Mouse (Mus musculus): ENCODE measurements around the gene Mtor. TPM values are rescaled to one million over a fixed set of nuclear protein-coding genes. Genes with fewer than 3 reads are reported as not detected.
A peak's percentile ranks its signal among the peaks of the same experiment; 100 is the strongest.

Gene Mtor
- polyA plus RNA-seq, 1 experiment from 2014 or later, result 20.6 TPM

DNA sequence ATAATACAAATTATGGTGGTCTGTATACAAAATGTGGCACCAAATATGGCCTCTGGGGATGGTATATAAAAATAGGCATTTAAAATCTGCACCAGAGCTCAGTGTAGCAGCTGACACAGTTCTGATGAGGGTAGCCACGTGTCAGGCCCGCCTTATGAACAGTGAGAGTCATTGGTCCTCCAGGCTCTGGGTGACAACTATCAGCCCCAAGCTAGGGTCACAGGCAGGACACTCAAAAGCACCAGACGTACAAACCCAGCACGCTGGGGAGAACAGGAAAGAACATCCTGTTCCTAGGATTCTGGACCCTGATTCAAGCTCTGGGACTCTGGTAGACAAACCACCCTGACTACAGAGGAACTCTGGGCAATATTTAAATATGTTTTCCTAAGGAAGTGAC, 13.9 kb upstream of the Mtor start:
- H3K27ac ChIP-seq (ENCODE audit: low read depth, low read length), result no peak overlapping the region
- no peak for ATAC-seq
- H3K4me3 ChIP-seq (ENCODE audit: low read length), result no peak overlapping the region

DNA sequence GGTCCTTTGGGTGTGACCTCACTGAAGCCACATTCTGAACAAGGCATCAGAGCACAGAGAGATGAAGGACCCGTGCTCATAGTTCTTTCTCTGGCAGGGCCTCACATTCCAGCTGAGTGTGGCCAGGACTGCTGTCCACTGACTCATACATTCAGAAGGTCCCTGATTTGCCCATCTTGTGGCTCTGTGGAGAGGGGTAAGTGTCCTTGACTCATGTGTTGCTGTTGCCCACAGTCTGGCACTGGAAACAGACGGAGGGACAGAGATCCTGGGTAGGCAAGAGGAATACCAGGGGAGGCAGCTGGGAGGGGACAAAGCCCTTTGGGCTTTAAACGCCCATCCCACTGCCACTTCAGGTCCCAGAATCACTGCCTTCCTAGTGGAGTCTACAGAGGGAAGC, 13.3 kb upstream of the Mtor start:
- Histone ChIP-seq H3K27me3 (replicated peaks; ENCODE audit: control insufficient read depth, insufficient read depth, low read length) (no peaks in the 10 kb centered on the region), H3K9ac (ENCODE audit: low read depth, low read length) (no peak overlapping the region), H3K4me1 (ENCODE audit: control insufficient read depth, insufficient read depth, low read depth, low read length) (no peaks in the 10 kb centered on the region; the same call in 1 of the 2 replicates), H3K4me2 (ENCODE audit: low read length) (no peak overlapping the region), H3K27ac (ENCODE audit: low read depth, low read length) (peak overlapping the region; percentile 6; the same call in 1 of the 2 replicates), H3K4me3 (ENCODE audit: low read length) (no peak overlapping the region), H3K9me3 (ENCODE audit: control insufficient read depth, low read length) (no peaks in the 10 kb centered on the region), H3K36me3 (ENCODE audit: control insufficient read depth, insufficient read depth, low read length) (no peaks in the 10 kb centered on the region)
- no peak for ATAC-seq
- 84% methylated on average over 3 of the region's 3 CpGs for WGBS

More for the DNA sequence above, 13.9 kb upstream of the Mtor start:
- H3K9me3 ChIP-seq (ENCODE audit: control insufficient read depth, low read length), result no peaks in the 10 kb centered on the region
- whole genome bisulfite sequencing, result 85% methylated on average over 4 of the region's 4 CpGs
- no peaks in the 10 kb centered on the region; the same call in 1 of the 2 replicates for H3K4me1 ChIP-seq (ENCODE audit: control insufficient read depth, insufficient read depth, low read depth, low read length)
- H3K36me3 ChIP-seq (ENCODE audit: control insufficient read depth, insufficient read depth, low read length), result no peaks in the 10 kb centered on the region
- H3K9ac ChIP-seq (ENCODE audit: low read depth, low read length), result no peak overlapping the region
- H3K4me2 ChIP-seq (ENCODE audit: low read length), result no peak overlapping the region
- H3K27me3 ChIP-seq (replicated peaks; ENCODE audit: control insufficient read depth, insufficient read depth, low read length), result no peaks in the 10 kb centered on the region

DNA sequence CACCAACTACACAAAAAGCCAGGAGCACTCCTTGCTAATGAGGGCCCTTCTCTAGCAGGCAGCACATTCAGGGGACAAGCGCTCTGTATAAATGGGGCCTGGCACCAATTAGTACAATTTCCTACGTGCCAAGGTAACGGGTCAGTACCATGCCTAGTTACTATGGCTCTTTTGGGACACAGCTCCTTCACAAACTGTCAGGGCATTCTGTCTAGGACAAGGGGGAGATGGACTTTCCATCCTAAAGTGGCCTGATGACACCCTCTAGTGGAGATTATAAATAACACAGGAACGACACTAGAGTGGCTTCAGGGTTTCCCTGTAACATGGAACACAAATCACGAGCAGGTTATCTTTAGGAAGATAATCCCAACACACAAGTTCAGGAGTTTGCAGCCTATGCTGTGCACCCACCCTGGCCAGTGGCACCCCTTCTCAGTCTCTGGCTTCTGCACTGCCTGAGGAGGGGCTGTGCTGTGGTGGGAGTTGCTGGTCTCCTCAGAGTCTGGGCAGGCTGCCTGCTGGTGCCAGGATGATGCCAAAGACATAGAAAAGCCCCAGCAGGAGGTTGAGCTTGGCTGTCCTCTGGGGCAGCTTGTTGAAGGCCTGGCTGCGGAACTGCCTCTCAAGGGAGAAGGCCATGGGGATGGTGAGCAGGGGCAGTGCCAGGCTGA, 12.6 kb upstream of the Mtor start:
- peak overlapping the region; percentile 21; the same call in 1 of the 2 replicates for H3K27ac ChIP-seq (ENCODE audit: low read depth, low read length)

DNA sequence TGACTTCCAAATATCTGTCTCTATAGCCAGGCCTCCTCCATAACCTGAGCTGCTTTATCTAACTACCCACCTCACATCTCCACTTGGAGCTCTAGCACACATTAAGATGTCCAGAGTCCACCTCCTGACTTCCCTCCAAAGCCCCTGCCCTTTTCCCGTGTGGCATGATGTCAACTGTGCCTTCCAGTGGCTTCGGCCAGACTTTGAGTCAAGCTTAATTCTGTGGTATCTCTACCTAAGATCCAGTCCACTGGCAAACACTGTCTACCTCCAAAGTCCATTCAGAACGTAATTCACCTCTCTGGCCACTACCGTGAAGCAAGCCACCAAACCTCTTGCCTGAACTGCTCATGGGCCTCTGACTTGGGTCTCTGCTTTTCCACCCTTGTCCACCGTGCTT, 6.5 kb upstream of the Mtor start:
- no peak overlapping the region for H3K4me2 ChIP-seq (ENCODE audit: low read length)
- no peaks in the 10 kb centered on the region for H3K36me3 ChIP-seq (ENCODE audit: control insufficient read depth, insufficient read depth, low read length)
- no peaks in the 10 kb centered on the region for H3K9me3 ChIP-seq (ENCODE audit: control insufficient read depth, low read length)
- no peak overlapping the region for H3K27ac ChIP-seq (ENCODE audit: low read depth, low read length)
- 94% methylated on average over 5 of the region's 5 CpGs for WGBS
- H3K9ac ChIP-seq (ENCODE audit: low read depth, low read length), result no peak overlapping the region
- H3K27me3 ChIP-seq (replicated peaks; ENCODE audit: control insufficient read depth, insufficient read depth, low read length), result no peaks in the 10 kb centered on the region
- no peak for ATAC-seq
- H3K4me3 ChIP-seq (ENCODE audit: low read length), result no peak overlapping the region
- peaks cover 12% of the 10 kb centered on the region for H3K4me1 ChIP-seq (ENCODE audit: control insufficient read depth, insufficient read depth, low read depth, low read length)

More for the DNA sequence above, 12.6 kb upstream of the Mtor start:
- 43% methylated on average over 6 of the region's 6 CpGs for WGBS
- Histone ChIP-seq H3K4me2 (ENCODE audit: low read length) (no peak overlapping the region), H3K4me1 (ENCODE audit: control insufficient read depth, insufficient read depth, low read depth, low read length) (no peaks in the 10 kb centered on the region; the same call in 1 of the 2 replicates), H3K4me3 (ENCODE audit: low read length) (no peak overlapping the region), H3K36me3 (ENCODE audit: control insufficient read depth, insufficient read depth, low read length) (no peaks in the 10 kb centered on the region), H3K27me3 (replicated peaks; ENCODE audit: control insufficient read depth, insufficient read depth, low read length) (no peaks in the 10 kb centered on the region), H3K9ac (ENCODE audit: low read depth, low read length) (no peak overlapping the region), H3K9me3 (ENCODE audit: control insufficient read depth, low read length) (no peaks in the 10 kb centered on the region)
- ATAC-seq, result peak; percentile 91

DNA sequence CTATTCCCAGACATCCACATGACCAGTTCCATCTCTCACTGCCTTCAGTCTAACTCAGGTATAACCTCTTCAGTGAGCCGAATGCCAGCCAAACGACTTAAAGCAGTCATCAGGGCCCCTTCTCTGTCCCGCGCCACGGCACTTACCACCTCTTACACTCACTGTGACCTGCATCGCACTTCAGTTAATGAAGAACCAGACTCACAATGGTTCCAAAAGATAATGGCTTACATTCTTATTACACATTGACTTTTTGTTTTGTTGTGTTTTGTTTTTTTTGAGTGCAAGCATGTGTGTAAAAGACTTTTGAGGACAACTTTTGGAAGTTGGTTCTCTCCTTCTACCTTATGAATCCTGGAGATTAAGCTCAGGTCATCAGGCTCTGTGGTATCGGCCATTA, 5.8 kb upstream of the Mtor start:
- 91% methylated on average over 7 of the region's 7 CpGs for WGBS
- H3K9ac ChIP-seq (ENCODE audit: low read depth, low read length), result no peak overlapping the region

DNA sequence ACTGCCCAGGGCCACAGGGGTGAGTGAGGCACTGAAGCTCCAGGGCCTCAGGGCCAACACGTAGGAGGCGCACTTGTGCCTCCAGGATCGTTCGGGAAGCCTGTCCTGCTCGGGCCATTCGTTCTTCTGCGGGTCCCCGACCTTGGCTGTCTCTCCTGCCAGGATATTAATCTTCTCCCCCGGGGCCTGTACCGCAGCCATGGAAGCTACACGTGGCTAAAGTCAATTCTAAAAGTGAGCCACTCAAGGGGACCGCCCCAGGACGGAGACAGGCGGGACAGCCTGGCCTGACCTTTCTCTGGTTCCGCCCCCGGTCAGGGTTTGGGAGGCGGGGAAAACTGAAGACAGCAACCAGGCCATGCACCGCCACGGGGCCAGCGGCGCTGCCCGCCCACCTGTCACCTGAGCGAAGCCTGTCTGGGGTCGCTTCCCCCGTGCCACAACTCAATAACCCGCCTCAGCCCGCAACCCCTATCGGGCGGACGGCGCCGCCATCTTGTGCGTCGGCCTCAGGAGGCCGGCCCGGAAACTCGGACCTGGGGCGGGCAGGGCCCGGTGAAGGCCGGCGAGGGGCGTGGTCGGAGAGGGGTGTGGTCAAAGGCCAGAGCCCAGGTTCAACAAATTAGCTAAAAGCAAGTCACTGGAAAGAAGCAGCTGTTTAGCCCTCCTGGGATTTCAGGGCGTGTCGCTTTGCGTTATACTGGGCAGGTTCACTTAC, 4.0 kb upstream of the Mtor start, which contains the start of gene Ubiad1:
Gene Ubiad1 (minus strand): TSS at position 522 of the 718 bp plus-strand sequence.
- Histone ChIP-seq H3K36me3 (ENCODE audit: control insufficient read depth, insufficient read depth, low read length) (no peaks in the 10 kb centered on the region), H3K9ac (ENCODE audit: low read depth, low read length) (peak within 1 kb of the TSS; percentile 82), H3K4me3 (ENCODE audit: low read length) (peak within 1 kb of the TSS; percentile 73), H3K4me1 (ENCODE audit: control insufficient read depth, insufficient read depth, low read depth, low read length) (peaks cover 20% of the 10 kb centered on the region), H3K9me3 (ENCODE audit: control insufficient read depth, low read length) (no peaks in the 10 kb centered on the region), H3K4me2 (ENCODE audit: low read length) (peak within 1 kb of the TSS; percentile 80), H3K27ac (ENCODE audit: low read depth, low read length) (peak within 1 kb of the TSS; percentile 68), H3K27me3 (replicated peaks; ENCODE audit: control insufficient read depth, insufficient read depth, low read length) (no peaks in the 10 kb centered on the region)
- under 1% methylated on average over 46 of the region's 46 CpGs for WGBS
- 0 out of 2 replicates have a peak, but pooled peaks have one; percentile 22 for ATAC-seq

More for the DNA sequence above, 5.8 kb upstream of the Mtor start:
- Histone ChIP-seq H3K27ac (ENCODE audit: low read depth, low read length) (no peak overlapping the region), H3K4me3 (ENCODE audit: low read length) (no peak overlapping the region), H3K9me3 (ENCODE audit: control insufficient read depth, low read length) (no peaks in the 10 kb centered on the region), H3K4me1 (ENCODE audit: control insufficient read depth, insufficient read depth, low read depth, low read length) (peaks cover 14% of the 10 kb centered on the region), H3K36me3 (ENCODE audit: control insufficient read depth, insufficient read depth, low read length) (no peaks in the 10 kb centered on the region), H3K27me3 (replicated peaks; ENCODE audit: control insufficient read depth, insufficient read depth, low read length) (no peaks in the 10 kb centered on the region), H3K4me2 (ENCODE audit: low read length) (no peak overlapping the region)
- no peak for ATAC-seq

DNA sequence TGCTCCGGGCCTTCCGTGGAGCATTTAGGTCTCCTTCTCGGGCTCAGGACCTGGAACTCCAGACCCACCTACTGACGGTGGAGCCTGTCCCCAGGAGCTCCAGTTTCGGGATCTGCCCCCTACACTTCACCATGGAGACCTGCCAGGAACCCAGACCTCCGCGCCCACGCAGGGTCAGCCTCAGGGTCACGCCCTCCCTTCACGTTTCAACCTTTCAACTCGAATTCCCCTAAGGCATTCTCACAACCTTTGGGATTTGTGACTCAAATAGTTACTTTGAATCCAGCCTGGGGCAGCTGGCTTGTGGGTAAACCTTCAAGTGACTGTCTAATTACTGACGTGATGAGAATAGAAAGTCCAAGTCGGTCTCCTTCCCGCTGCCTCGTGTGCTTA, 438 bp downstream of the Mtor start:
- Histone ChIP-seq H3K4me3 (ENCODE audit: low read length) (peak overlapping the region; percentile 79), H3K4me1 (ENCODE audit: control insufficient read depth, insufficient read depth, low read depth, low read length) (peaks cover 23% of the 10 kb centered on the region), H3K36me3 (ENCODE audit: control insufficient read depth, insufficient read depth, low read length) (peaks cover 16% of the 10 kb centered on the region; the same call in 1 of the 2 replicates), H3K9ac (ENCODE audit: low read depth, low read length) (peak overlapping the region; percentile 90), H3K27me3 (replicated peaks; ENCODE audit: control insufficient read depth, insufficient read depth, low read length) (no peaks in the 10 kb centered on the region), H3K4me2 (ENCODE audit: low read length) (peak overlapping the region; percentile 75), H3K27ac (ENCODE audit: low read depth, low read length) (peak overlapping the region; percentile 84), H3K9me3 (ENCODE audit: control insufficient read depth, low read length) (no peaks in the 10 kb centered on the region)
- ATAC-seq, result no peak
- WGBS, result 1% methylated on average over 15 of the region's 15 CpGs

DNA sequence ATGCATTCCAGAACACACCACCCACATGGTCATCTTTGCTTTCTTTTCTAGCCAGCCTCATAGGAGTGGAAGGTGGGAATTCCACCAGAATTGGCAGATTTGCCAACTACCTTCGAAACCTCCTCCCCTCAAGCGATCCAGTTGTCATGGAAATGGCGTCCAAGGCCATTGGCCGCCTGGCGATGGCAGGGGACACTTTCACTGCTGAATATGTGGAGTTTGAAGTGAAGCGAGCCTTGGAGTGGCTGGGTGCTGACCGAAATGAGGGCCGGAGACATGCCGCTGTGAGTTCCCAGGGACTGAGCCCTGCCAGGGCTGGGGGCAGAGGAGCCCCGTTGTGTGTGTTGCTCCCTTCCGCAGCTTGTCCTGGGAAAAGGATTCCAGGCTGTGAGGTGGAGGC, 5.3 kb downstream of the Mtor start:
- no peak overlapping the region for H3K27ac ChIP-seq (ENCODE audit: low read depth, low read length)
- no peak overlapping the region for H3K4me2 ChIP-seq (ENCODE audit: low read length)
- H3K27me3 ChIP-seq (replicated peaks; ENCODE audit: control insufficient read depth, insufficient read depth, low read length), result no peaks in the 10 kb centered on the region

DNA sequence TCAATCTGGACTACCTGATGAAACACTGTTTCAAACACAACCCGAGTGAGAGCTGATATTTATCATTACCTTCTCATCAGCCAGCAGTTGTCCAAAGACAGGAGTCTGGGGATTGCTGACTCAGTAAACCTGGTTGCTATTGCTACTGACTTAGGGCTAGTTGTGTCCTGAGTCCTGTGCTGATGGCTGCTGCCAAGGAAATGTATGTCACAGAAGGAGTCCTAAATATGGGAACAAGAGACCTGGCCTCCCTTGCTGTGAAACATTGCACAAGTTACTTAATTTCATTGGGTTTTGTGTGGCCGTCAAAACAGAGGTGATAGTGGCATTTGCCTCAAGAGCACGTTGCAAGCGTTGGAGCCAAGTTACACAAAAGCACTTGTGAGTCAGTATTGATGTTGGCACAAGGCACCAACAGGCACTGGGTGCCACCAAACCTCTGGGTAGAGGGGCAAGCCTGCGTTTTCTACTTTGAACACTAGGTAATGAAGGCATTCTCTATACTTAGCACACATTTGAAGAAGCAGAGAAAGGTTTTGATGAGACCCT, 7.1 kb downstream of the Mtor start:
- no peak overlapping the region for H3K27ac ChIP-seq (ENCODE audit: low read depth, low read length)
- H3K9me3 ChIP-seq (ENCODE audit: control insufficient read depth, low read length), result no peaks in the 10 kb centered on the region
- H3K9ac ChIP-seq (ENCODE audit: low read depth, low read length), result no peak overlapping the region
- ATAC-seq, result no peak
- no peak overlapping the region for H3K4me2 ChIP-seq (ENCODE audit: low read length)
- WGBS, result 93% methylated on average over 5 of the region's 5 CpGs
- peaks cover 63% of the 10 kb centered on the region for H3K36me3 ChIP-seq (ENCODE audit: control insufficient read depth, insufficient read depth, low read length)
- no peaks in the 10 kb centered on the region for H3K4me1 ChIP-seq (ENCODE audit: control insufficient read depth, insufficient read depth, low read depth, low read length)
- H3K27me3 ChIP-seq (replicated peaks; ENCODE audit: control insufficient read depth, insufficient read depth, low read length), result no peaks in the 10 kb centered on the region
- no peak overlapping the region for H3K4me3 ChIP-seq (ENCODE audit: low read length)

More for the DNA sequence above, 5.3 kb downstream of the Mtor start:
- Histone ChIP-seq H3K4me3 (ENCODE audit: low read length) (no peak overlapping the region), H3K9ac (ENCODE audit: low read depth, low read length) (no peak overlapping the region), H3K36me3 (ENCODE audit: control insufficient read depth, insufficient read depth, low read length) (peaks cover 54% of the 10 kb centered on the region), H3K4me1 (ENCODE audit: control insufficient read depth, insufficient read depth, low read depth, low read length) (peaks cover 14% of the 10 kb centered on the region), H3K9me3 (ENCODE audit: control insufficient read depth, low read length) (no peaks in the 10 kb centered on the region)
- 84% methylated on average over 11 of the region's 11 CpGs for whole genome bisulfite sequencing
- no peak for ATAC-seq
